Mouse (Mus musculus) liver, embryonic 14.5 days (tissue): ENCODE data around the gene Rel.

Experiments
- CTCF ChIP-seq: IDR thresholded peaks from 2 replicates; pipeline ENCODE4 v1.5.1; 2016; ENCODE audit warnings: antibody characterized with exemption, low read depth, control low read depth
- EP300 ChIP-seq: IDR thresholded peaks from 2 replicates; pipeline ENCODE4 v1.6.1; 2016; ENCODE audit warnings: antibody characterized with exemption, low read depth

DNA sequence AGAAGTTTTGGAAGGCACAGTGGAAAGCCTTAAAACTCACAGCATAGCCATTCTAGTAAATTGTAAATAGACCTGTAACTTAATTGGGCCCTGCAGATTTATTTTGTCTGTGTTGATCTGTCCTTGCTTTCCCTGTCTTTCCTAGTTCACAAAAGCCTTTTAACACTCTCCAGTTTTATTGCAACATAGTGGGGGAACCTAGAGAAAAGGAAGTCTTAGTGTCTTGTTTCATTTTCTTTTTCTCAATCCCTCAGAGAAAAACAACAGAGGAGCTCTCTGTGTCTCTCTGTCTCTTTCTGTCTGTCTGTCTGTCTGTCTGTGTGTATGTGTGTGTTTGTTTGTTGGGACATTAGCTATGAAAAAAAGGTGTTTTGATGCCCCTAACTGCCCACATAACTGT is 74.9 kb downstream of the Rel start:
- no peak for TF ChIP-seq EP300
- no peak for TF ChIP-seq CTCF
